Mouse (Mus musculus) limb, embryonic 10.5 days (tissue): Measurements from ENCODE around the gene Ostf1. TPM values are rescaled to one million over a fixed set of nuclear protein-coding genes. Genes with fewer than 3 reads are reported as not detected.

Source experiments
- DNase-seq: peaks from one replicate; pipeline ENCODE4 v3.0.0-alpha.2; 2017; ENCODE audit warnings: low spot score
- H3K27ac ChIP-seq: fragments of 300-500 bp; sonication (generic); 2 replicates; pipeline ENCODE4 v1.5.1; 2016; ENCODE audit warnings: mild to moderate bottlenecking
- H3K27me3 ChIP-seq: fragments of 300-500 bp; sonication (generic); 2 replicates; pipeline ENCODE4 v1.6.1; 2016; ENCODE audit warnings: low read depth, mild to moderate bottlenecking; ENCODE audit not compliant: poor library complexity, severe bottlenecking
- H3K36me3 ChIP-seq: fragments of 300-500 bp; sonication (generic); 2 replicates; pipeline ENCODE4 v1.6.1; 2016; ENCODE audit warnings: mild to moderate bottlenecking, moderate library complexity
- H3K4me1 ChIP-seq: fragments of 300-500 bp; sonication (generic); 2 replicates; pipeline ENCODE4 v1.6.1; 2016
- H3K4me3 ChIP-seq: fragments of 300-500 bp; sonication (generic); 2 replicates; pipeline ENCODE4 v1.5.1; 2016; ENCODE audit warnings: mild to moderate bottlenecking, moderate library complexity
- H3K9me3 ChIP-seq: fragments of 300-500 bp; sonication (generic); replicated peaks from 2 replicates; pipeline ENCODE4 v1.6.1; 2016; ENCODE audit warnings: mild to moderate bottlenecking
- WGBS: fragments of 180-500 bp; shearing (Covaris S2); methylation state at CpG from one replicate; pipeline ENCODE4 v1.1.7; 2016; 5-methylcytosine and 5-hydroxymethylcytosine counted together
- polyA plus RNA-seq: library from polyadenylated mRNA; unstranded; fragments of >200 nt; fragmentation: Nextera tagmentation; extraction: Ambion mirVana; gene quantifications from 2 replicates; pipeline ENCODE4 v1.2.1, GENCODE M21; 2016

Gene Ostf1
- polyA plus RNA-seq, 1 experiment from 2014 or later: 32.0 TPM

DNA sequence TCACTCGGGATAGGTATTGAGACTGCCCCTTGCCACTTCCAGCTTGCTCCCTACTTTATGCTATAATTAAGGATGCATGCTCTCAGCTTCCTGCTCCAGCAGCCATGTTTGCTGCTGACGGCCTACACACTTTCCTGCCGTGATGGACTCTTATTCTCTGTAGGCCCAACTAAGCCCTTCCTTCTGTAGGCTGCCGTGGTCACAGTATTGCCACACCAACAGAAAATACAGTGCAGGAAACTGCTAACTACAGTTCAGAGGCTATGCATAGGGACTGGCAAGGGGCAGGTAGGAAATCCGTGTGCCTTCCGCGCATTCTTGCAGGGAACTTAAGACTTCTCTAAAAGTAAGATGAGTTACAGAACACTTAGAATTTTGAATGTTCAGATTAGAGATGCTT, 17.3 kb downstream of the Ostf1 start:
- 89% methylated on average over 7 of the region's 7 CpGs for WGBS
- Histone ChIP-seq H3K36me3 (no peaks in the 10 kb centered on the region), H3K27me3 (no peaks in the 10 kb centered on the region), H3K4me3 (no peak overlapping the region), H3K9me3 (no peaks in the 10 kb centered on the region), H3K27ac (no peak overlapping the region), H3K4me1 (peaks cover 11% of the 10 kb centered on the region; the same call in 1 of the 2 replicates)
- no peak for DNase-seq

DNA sequence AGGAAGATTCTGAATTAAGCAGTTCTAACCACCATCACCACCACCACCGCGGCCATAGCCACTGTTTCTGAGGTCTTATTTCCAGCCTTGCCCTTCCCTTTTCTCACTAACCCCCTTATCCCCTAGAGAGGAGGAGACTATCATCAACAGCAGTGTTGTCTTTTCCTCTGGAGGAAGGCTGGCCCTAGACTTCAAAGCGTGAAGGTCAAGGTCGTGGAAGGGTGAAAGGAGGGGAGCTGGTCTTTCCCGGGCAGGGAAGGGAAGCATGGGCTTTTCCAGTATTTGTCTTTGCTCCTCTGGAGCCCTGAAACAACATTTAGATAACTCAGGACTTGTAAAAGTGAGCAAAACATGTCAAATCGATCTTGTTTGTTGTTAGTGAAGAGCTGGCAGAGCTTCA, 22.6 kb downstream of the Ostf1 start:
- Histone ChIP-seq H3K9me3 (no peaks in the 10 kb centered on the region), H3K27me3 (no peaks in the 10 kb centered on the region), H3K4me3 (no peak overlapping the region), H3K4me1 (peaks cover 12% of the 10 kb centered on the region), H3K27ac (no peak overlapping the region), H3K36me3 (no peaks in the 10 kb centered on the region)
- DNase-seq: no peak
- 63% methylated on average over 6 of the region's 6 CpGs for WGBS

DNA sequence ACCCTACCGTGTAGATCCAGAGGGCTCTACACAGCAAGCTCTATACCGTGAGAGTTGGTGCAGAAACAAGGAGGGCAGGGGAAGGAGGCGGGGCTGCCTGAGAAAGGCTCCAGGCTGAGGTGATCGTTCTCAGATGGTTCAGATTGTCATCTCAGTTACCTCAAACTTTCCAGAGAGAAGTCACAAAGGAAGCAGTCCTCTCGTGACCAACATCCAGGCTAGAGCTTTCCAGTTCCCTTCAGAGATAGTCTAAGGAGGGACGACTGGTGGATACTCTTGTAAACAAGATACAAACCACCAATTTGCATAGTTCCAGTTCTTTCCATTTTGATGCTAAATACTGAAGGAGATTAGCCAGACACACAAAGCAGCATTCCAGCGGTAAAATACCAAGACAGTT, 23.7 kb downstream of the Ostf1 start:
- Histone ChIP-seq H3K9me3 (no peaks in the 10 kb centered on the region), H3K4me1 (peaks cover 21% of the 10 kb centered on the region), H3K27ac (no peak overlapping the region), H3K27me3 (no peaks in the 10 kb centered on the region), H3K36me3 (no peaks in the 10 kb centered on the region), H3K4me3 (no peak overlapping the region)
- no peak for DNase-seq
- WGBS: 57% methylated on average over 7 of the region's 7 CpGs

DNA sequence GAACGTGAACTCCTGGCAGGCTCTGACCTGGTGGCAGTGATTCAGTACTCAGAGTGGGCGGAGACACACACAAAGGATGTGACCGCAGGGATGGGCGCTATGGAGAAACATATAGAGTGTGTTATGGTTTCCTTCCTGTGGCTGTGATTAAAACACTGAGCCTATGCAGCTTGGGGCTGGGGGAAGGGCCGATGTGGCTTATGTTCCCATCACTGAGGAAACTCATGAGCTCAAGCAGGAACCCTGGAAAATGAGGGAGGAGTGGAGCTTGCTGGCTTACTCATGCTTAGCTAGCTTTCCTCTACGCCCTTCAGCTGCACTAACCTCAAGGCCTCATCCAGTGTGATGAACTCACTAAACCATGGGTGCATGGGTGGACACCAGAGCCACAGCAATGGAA, 28.6 kb downstream of the Ostf1 start:
- no peaks in the 10 kb centered on the region for H3K27me3 ChIP-seq
- 84% methylated on average over 6 of the region's 6 CpGs for WGBS
- no peak for DNase-seq
- no peaks in the 10 kb centered on the region for H3K9me3 ChIP-seq
- H3K4me1 ChIP-seq: peaks cover 35% of the 10 kb centered on the region
- no peaks in the 10 kb centered on the region for H3K36me3 ChIP-seq
- no peak overlapping the region for H3K27ac ChIP-seq
- H3K4me3 ChIP-seq: no peak overlapping the region

DNA sequence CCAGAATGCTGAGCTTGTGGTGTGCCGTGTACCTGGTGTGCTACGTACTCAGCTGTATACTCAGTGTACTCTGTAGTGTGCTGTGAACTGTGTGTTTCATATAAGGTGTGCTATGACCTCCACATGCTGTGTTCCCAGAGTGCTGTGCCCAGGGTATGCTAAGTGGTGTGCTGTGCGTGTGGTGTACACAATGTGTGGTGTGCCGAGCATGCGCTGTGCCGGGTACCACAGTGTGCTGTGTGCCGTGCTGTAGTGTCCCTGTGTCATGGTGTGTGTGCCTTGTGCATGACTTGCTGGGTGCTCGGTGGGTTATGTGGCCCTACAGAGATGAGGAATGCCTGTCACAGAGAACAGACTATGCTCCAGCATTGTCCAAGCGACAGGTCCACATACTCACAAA, 31.0 kb downstream of the Ostf1 start:
- no peak for DNase-seq
- H3K27ac ChIP-seq: no peak overlapping the region
- WGBS: 96% methylated on average over 9 of the region's 9 CpGs

DNA sequence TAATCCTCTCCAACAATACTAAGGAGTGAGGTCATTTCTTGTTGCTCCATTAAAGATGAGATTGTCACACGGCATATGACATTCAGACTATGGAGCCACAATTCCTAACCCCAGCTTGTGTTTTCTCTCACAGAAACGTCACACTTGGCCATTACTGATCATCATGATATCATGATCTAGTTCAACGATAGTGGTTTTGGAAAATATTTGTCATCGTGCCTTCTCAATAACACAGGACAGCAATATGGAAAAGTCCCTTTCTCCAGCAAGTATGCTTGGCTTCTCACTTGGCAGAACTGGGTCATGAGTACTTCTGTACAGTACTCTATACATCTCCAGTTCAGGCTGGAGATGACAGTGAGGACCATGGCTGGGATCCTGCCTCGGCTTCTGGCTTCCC, 32.0 kb downstream of the Ostf1 start:
- Histone ChIP-seq H3K9me3 (no peaks in the 10 kb centered on the region), H3K4me1 (peaks cover 23% of the 10 kb centered on the region), H3K27ac (no peak overlapping the region), H3K27me3 (no peaks in the 10 kb centered on the region), H3K36me3 (no peaks in the 10 kb centered on the region), H3K4me3 (no peak overlapping the region)
- 94% methylated on average over 5 of the region's 5 CpGs for WGBS
- no peak for DNase-seq

More for the DNA sequence above, 31.0 kb downstream of the Ostf1 start:
- no peak overlapping the region for H3K4me3 ChIP-seq
- no peaks in the 10 kb centered on the region for H3K27me3 ChIP-seq
- H3K9me3 ChIP-seq: no peaks in the 10 kb centered on the region
- peaks cover 23% of the 10 kb centered on the region for H3K4me1 ChIP-seq
- no peaks in the 10 kb centered on the region for H3K36me3 ChIP-seq

DNA sequence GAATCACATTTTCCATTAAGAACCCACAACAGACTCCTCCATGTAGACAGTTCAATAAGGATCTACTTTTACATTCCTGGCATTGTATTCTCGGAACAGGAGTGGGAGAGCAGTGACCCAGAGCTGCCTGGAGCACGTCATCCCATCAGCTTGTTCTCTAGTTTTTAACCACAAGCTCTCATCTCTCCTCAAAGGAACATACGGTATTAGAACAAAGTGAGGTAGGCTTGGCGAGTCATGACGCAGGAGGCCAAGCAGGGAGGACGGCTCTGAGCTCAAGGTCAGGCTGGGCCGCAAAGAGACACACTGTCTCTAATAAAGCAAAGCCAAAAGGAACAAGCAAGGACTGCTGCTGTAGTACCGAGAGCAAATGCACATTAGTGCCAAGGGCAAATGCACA, 32.6 kb downstream of the Ostf1 start:
- no peaks in the 10 kb centered on the region for H3K27me3 ChIP-seq
- no peaks in the 10 kb centered on the region for H3K36me3 ChIP-seq
- no peaks in the 10 kb centered on the region for H3K9me3 ChIP-seq
- WGBS: 83% methylated on average over 8 of the region's 8 CpGs
- DNase-seq: no peak
- peaks cover 23% of the 10 kb centered on the region for H3K4me1 ChIP-seq
- no peak overlapping the region for H3K27ac ChIP-seq
- H3K4me3 ChIP-seq: no peak overlapping the region

DNA sequence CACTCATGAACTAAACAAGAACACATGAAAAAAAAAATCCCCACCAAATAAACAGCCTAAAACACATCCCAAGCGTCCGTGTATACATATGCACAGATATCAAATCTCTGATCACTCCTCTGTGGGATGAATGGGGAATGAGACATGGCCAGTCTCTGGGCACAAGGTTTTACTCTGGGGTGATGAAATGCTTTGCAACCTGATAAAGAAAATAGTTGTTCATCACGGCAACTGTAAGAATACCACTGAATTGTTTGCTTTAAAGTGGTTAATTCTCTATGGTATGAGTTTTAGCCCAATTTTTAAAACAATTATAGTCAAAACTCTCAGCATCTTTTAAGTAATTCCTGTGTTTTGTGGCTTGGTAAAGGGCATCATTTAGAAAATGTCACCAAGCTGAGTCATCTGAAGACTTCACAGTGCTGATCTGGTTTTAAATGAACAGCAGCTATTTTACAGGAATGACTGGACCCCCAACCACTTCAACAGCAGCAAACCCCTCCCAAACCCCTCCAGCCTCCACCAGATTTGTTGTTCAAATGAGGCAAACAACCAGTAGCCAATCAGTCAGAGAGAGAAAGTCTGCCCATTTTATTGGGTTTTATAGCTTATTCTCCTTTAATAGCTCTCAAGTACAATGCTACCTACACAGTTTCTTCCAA, 33.2 kb downstream of the Ostf1 start:
- Histone ChIP-seq H3K36me3 (no peaks in the 10 kb centered on the region), H3K9me3 (no peaks in the 10 kb centered on the region), H3K4me3 (no peak overlapping the region), H3K27ac (no peak overlapping the region), H3K27me3 (no peaks in the 10 kb centered on the region), H3K4me1 (peaks cover 18% of the 10 kb centered on the region)
- DNase-seq: no peak
- 92% methylated on average over 3 of the region's 3 CpGs for WGBS

DNA sequence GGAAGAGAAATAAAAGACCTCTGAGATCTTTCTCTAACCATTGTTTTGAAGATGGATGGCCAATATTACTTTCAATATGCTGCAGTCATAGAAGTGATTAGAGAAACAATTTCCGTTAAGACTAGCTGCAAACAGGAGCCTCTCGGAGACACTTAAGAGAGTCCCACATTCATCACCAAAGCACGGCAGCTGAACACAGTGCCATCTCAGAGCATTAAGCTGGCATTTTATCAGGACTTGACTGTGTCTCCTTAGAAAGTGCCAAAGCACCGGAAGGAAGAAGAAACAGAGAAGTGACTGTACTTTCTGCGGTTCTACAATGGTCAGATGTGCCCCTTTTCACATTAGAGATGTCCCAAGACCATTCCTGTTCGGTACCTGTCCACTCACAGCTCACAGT, 33.9 kb downstream of the Ostf1 start:
- Histone ChIP-seq H3K4me3 (no peak overlapping the region), H3K9me3 (no peaks in the 10 kb centered on the region), H3K4me1 (peaks cover 12% of the 10 kb centered on the region), H3K27ac (no peak overlapping the region), H3K27me3 (no peaks in the 10 kb centered on the region), H3K36me3 (no peaks in the 10 kb centered on the region)
- DNase-seq: no peak
- 87% methylated on average over 6 of the region's 6 CpGs for WGBS

DNA sequence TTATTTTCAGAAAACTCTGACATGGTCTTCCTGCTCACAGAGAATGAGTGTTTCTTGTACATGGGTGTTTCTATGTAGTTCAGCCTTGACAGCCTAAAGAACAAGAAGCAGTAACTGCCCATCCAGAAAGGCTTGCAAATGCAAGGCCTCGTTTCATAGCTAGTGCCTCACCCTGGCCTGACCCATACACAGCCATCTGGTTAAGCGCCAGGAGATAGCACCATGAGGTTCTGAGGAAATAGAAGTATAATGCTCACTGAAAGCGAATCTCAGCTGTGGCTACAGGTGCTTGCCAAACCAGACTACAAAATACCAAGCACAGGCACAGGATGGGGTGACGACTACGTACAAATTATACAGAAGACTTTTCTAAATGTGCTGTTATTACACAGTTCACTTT, 34.7 kb downstream of the Ostf1 start:
- DNase-seq: no peak
- Histone ChIP-seq H3K4me1 (peaks cover 6% of the 10 kb centered on the region), H3K9me3 (no peaks in the 10 kb centered on the region), H3K27ac (no peak overlapping the region), H3K36me3 (no peaks in the 10 kb centered on the region), H3K4me3 (no peak overlapping the region), H3K27me3 (no peaks in the 10 kb centered on the region)
- WGBS: 86% methylated on average over 5 of the region's 5 CpGs

DNA sequence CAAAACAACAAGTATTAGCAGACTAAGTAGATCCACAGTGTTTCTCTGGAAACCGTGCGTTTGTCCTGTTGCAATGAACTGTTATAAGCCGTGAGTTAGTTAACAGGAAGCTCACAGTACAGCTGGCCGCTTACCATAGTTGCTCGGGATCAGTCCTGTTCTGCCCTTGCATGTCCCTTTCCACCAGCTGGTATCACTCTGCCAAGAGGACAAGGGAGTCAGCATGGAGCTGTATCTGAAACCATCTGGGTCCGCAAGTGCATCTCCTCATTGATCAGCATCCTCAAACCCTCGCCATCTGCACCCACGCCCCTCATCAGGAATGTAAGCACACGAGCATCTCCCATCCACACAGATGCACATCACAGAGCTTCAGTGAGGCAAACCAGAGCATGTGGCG, 37.9 kb downstream of the Ostf1 start:
- H3K27me3 ChIP-seq: no peaks in the 10 kb centered on the region
- H3K27ac ChIP-seq: no peak overlapping the region
- H3K36me3 ChIP-seq: no peaks in the 10 kb centered on the region
- peaks cover 7% of the 10 kb centered on the region for H3K4me1 ChIP-seq
- no peak for DNase-seq
- no peak overlapping the region for H3K4me3 ChIP-seq
- WGBS: 90% methylated on average over 10 of the region's 10 CpGs
- H3K9me3 ChIP-seq: no peaks in the 10 kb centered on the region

DNA sequence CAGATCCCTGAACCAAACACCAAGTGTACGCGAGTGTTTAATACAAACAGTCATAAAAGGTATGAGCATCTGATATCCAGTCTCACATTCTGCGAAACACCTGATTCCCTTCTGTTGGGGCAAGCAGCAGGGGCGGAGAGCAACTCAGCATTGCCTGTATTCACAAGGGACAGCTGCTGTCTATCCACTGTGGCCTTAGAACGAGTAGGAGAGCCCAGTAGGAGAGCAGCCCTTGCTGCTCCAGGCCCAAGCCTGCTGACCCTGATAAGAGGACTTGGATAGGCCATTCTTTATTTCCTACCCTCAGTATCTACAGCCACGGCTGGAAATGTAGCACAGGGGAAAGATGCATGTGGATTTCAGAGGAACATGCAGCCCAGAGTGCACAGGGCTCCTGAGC, 38.7 kb downstream of the Ostf1 start:
- Histone ChIP-seq H3K27ac (no peak overlapping the region), H3K27me3 (no peaks in the 10 kb centered on the region), H3K4me3 (no peak overlapping the region), H3K4me1 (peaks cover 7% of the 10 kb centered on the region), H3K36me3 (no peaks in the 10 kb centered on the region), H3K9me3 (no peaks in the 10 kb centered on the region)
- WGBS: 81% methylated on average over 6 of the region's 6 CpGs
- DNase-seq: no peak

DNA sequence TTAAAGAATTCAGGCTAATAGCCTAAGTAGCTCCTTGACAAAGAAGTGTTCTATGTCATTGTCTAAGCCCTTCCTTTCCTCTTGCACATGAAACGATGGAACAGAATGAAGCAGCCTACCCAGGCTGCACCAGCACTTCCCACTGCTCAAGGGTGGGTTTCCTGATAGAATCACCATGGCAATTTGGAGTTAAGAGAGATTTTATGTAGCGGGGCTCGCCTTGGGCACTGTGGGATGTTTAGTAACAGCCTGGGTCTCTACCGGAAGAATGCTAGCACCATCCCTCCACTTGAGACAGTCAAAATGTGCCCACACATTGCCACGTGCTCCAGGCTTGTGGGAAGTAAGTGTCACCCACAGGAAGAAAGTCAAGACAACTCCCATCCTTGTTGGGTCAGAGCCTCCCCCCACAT, 40.7 kb downstream of the Ostf1 start:
- 81% methylated on average over 5 of the region's 5 CpGs for WGBS
- Histone ChIP-seq H3K4me1 (peaks cover 17% of the 10 kb centered on the region), H3K27ac (0 out of 2 replicates have a peak overlapping the region, but pooled peaks have one; percentile 9), H3K27me3 (no peaks in the 10 kb centered on the region), H3K36me3 (no peaks in the 10 kb centered on the region), H3K9me3 (no peaks in the 10 kb centered on the region), H3K4me3 (no peak overlapping the region)
- no peak for DNase-seq

DNA sequence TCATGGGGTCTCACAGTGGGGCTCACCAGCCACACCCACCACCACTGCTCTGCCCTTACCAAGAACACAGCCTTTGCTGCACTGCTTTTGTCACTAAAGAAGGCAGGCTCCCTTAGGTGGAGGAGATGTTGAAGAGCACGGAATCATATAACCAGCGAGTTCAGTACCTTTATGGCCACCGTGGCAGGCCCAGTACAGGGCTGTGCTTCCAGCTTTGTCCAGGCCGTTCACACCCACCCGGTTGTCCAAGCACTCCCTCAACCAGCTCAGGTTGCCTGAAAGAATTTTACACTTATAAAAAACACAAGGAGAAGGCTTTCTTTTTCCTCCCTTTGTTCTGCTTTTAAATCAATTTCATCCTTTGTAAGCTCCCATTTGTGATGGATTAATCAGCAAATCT, 41.4 kb downstream of the Ostf1 start:
- WGBS: 81% methylated on average over 5 of the region's 5 CpGs
- no peaks in the 10 kb centered on the region for H3K36me3 ChIP-seq
- H3K4me1 ChIP-seq: peaks cover 17% of the 10 kb centered on the region
- H3K4me3 ChIP-seq: no peak overlapping the region
- H3K9me3 ChIP-seq: no peaks in the 10 kb centered on the region
- no peaks in the 10 kb centered on the region for H3K27me3 ChIP-seq
- no peak overlapping the region for H3K27ac ChIP-seq
- DNase-seq: no peak
